Mouse (Mus musculus) frontal cortex, adult (tissue): ENCODE results near the gene Gm12789.
"Not testable (repeated sequence)": the region's sequence is repeated elsewhere in the genome, so short reads cannot be mapped to it uniquely, and the experiment has no call there.

ENCODE experiments used
- ATAC-seq: cut with Nextera tagmentation; 2 replicates; pipeline ENCODE4 v1.9.2; 2017; ENCODE audit warnings: mild to moderate bottlenecking, moderate library complexity, mixed read lengths; ENCODE audit not compliant: low TSS enrichment

Gene Gm12789

DNA sequence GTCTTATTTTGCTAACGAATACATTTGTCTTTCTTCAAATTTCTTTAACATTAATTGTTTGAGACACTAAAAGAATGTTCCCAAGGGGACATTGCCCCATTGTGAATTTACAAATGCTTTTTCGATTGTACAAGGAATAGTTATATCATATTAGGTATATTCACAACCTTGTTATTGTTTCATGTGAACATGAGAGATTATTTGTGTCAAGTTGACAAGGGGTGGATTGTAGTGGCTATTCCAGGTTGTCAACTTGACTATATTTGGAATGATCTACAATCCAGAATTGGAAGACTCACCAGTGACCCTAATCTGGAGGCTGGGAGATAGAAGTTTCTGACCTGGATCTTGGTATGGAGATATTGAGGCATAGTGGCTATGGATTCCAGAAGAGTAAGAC is at the start of gene Gm12789:
Gene Gm12789, plus strand, starts transcription at position 301 of the 400 bp plus-strand sequence.
- ATAC-seq, result not testable (repeated sequence)

DNA sequence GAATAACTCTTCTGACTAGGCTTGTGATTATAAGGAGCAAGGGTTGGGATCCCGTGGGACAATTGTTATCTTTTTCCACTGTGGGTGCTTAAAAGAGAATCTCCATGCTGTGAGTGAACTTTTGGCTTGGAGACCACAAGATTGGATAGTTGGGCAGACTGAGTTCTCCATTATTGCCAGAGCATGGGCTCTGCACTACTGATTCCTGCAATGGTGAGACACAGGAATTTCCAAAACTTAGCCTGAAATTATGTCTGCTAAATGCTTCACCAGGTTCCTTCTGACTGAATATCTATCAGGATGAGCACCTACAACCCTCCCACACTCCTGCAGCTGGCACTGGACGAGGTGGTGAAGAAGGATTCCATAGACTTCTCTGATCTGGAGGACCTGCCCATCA is 46.3 kb upstream of the Gm12789 start, which contains the start of gene Gm12794:
Gene Gm12794, plus strand, starts transcription at position 301 of the 400 bp plus-strand sequence.
- ATAC-seq, result not testable (repeated sequence)

DNA sequence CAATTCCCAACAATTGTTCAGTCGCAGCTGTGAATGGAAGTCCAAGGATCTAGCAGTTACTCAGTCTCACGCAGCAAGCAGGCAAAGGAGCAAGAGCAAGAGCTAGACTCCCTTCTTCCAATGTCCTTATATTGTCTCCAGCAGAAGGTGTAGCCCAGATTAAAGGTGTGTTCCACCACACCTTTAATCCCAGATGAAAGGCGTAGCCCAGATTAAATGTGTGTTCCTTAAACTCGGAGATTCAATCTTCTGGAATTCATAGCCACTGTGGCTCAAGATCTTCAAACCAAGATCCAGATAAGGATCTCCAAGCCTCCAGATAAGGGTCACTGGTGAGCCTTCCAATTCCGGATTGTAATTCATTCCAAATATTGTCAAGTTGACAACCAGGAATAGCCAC is 5.5 kb upstream of the Gm12789 start, which contains the start of gene Gm12790:
Gene Gm12790, minus strand, starts transcription at position 101 of the 400 bp plus-strand sequence.
- ATAC-seq, result not testable (repeated sequence)

DNA sequence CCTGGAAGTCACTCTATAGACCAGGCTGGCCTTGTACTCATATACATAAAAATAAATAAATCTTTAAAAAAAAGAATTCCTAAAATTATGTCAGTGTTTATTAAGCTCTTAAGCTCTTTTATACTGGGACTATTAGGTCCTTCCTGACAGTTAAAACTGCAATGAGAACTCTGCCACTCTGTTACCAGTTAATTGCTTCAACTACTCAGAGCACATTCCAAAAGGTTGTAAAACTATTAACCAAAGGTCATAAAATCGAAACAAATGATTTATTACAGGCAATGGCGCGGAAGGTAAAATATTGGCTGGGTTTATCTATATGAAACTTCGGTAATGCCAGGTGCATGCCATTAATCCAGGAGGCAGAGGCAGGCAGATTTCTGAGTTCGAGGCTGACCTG is 748 bp upstream of the Gm12789 start:
- ATAC-seq, result no peak

DNA sequence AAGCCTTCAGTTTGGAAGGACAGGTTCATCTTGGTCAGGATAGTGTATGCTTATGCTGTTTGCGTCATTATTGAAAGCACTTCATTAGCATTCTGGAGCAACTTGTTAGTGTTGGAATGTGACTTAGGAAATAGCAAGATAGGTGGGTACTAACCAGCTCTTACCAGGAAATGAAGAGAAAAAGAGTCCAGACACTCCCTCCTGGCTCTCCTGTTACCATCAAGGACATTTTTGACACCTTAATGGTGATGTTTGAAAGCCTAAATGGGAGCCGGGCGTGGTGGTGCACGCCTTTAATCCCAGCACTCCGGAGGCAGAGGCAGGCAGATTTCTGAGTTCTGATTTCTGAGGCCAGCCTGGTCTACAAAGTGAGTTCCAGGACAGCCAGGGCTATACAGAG is 11.0 kb downstream of the Gm12789 start:
- no peak for ATAC-seq

DNA sequence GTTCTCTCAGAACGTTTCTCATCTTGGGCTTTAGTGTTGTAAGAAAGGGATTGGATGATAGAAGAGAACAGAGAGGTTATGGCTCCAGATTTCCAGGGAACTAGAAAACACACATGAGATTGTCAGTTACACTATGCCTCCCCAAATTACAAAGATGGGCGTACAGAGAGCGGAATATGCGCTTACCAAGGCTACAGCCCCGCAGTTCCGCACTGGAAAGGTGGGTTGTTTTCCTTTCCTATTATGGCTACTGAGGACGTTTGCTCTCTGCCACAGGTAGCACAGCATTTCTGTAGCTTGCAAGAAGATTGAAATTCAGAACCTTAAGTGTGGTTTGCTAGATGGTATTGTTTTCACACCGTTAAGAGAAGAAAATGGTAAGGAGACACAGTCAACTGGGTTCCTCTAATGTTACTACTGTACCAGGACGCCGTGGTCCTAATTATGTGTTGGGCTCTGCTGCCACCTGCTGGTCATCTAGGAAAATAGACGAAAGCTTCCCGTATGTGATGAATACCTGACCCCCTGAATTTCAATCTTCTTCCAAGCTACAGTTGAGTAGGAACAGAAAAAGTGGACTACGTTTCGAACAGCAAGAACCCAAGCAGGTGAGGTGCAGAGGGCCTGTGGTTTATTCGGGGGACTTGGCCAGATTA is 12.0 kb downstream of the Gm12789 start:
- peak; percentile 95 for ATAC-seq

DNA sequence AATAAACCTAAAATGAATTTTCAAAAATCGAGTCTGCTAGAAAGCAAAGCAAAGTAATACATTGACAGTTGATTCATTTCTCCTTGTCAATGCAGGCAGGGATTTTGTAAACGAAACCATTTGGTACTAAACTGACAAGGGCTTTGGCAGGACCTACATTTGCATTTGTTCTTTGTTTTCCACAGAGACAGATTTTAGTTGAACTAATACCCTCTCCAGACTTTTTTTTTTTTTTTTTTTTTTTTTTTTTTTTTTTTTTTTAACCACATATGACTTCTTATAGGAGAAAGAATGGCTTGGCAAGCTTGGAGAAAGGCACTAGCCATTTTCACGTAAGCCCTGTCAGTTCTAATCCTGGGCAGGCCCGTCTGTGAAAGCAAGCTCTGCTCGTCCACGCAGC is 40.2 kb downstream of the Gm12789 start:
- ATAC-seq, result no peak
